Mouse (Mus musculus): ENCODE measurements around the gene Rnf34.

Gene Rnf34

GRCm38 (mm10) chr5:122849521-122850318 lies at the start of gene Rnf34:
TSS of gene Rnf34 (plus strand) at chr5:122850048.
- DNase-seq (ENCODE audit: low spot score in 2 of 2), result peak; percentile 93 to 94

GRCm38 (mm10) chr5:122800345-122801010 lies 49.4 kb upstream of the Rnf34 start:
- DNase-seq (ENCODE audit: low spot score in 2 of 2), result no peak

- DNase-seq (ENCODE audit: low spot score in 2 of 2), result no peak
Observed at GRCm38 (mm10) chr5:122801684-122802083, 48.2 kb upstream of the Rnf34 start.

DNA sequence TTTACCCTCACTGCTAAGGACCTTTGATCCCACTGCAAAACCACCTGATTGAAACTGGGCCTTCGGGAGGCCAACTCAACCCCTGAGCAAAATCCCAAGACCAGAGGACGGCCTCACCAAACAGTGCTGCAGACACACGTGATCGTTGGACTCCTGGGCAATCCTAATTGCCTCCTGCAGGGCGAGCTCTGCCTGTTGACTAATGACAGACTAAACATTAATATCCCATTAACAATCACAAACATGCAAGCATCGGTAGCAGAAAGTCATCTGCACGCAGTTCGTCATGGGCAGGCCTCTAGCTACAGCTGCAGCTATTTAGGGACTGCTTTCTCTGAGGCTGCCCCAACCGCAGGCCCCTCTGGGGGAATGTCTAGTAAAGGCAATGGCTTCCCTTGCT lies 47.1 kb upstream of the Rnf34 start:
- DNase-seq (ENCODE audit: low spot score in 2 of 2), result no peak

DNA sequence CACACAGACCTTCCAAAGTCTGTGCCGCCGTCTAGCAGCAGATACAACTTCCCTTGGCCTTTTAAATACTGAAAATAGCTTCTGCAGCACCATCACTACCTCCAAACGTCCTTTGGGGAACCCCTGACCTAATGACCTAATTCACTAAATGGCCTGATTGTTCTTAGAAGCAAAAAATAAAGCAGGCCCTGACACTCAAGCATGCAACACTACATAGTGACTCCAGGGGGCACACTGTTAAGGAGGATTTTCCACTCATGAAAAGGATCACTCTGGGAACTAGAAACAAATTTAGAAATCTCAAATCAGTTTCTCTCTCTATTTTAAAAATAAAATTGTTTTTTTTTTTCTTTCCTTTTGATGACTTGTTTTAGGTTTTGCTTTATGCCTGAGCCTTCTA lies 44.3 kb upstream of the Rnf34 start:
- no peak for DNase-seq (ENCODE audit: low spot score in 2 of 2)

DNA sequence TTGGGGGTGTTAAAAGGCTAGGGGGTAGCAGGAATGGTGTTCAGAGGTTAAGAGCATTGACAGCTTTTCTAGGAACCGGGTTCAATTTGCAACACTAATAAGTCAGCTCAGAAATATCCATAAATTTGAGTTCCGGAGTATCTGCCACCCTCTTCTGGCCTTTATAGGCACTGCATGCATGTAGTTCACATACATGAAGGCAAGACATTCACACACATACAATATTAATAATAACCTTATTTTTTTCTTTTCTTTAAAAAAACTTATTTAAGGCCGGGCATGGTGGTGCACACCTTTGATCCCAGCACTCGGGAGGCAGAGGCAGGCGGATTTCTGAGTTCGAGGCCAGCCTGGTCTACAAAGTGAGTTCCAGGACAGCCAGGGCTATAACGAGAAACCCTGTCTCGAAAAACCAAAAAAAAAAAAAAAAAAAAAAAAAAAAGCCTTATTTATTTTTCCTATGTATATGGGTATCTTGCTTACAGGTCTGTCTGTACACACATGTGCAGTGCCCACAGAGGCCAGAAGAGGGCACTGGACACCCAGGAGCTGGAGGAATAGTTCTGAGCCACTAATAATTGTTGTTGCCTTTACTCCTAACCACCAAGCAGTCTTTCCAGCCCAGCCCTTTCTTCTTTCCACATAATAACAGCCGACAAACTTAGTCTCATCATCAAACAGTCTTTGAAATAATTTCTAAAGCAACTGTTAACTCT lies 38.3 kb upstream of the Rnf34 start:
- DNase-seq (ENCODE audit: low spot score in 2 of 2), result peak; percentile 58 to 73

GRCm38 (mm10) chr5:122812699-122813098 lies 37.1 kb upstream of the Rnf34 start:
- DNase-seq (ENCODE audit: low spot score in 2 of 2), result no peak

DNA sequence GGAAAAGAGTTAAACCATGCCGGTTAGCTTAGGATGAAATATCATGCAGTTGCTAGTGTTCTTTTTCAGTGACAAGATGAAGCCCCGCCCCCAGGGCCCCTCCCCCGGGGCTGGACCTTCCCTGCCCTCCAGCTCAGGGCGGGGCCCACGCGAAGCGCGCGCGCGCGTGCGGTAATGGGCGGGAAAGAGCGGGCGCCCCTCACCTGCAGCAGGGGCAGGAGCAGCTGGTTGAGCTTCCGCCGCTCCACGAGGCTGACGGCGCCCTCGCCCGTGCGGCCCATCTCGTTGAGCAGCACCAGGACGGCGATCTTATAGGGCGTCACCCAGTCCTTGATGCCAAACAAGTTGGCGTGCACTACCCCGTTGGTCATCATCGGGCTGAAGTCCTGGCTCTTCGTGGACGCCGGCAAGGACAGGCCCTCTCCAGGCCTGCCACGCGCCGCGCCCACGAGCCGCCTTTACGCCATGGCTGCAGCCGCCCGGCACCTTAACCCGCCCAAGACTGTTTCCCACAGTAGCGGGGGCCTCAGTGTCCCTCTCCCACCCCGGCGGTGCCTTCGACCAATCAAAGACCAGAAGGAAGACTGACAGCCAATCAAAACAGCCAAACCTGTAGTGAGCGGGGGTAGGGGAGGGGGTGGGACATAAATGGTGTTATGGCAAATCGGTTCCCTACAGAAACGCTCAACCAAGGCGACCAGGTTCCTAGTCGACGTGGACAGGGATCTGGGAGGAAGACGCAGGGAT lies 28.9 kb upstream of the Rnf34 start, which contains the start of gene Anapc5:
Gene Anapc5, minus strand, starts transcription at position 563 of the 747 bp plus-strand sequence.
- peak; percentile 87 to 89 for DNase-seq (ENCODE audit: low spot score in 2 of 2)

DNA sequence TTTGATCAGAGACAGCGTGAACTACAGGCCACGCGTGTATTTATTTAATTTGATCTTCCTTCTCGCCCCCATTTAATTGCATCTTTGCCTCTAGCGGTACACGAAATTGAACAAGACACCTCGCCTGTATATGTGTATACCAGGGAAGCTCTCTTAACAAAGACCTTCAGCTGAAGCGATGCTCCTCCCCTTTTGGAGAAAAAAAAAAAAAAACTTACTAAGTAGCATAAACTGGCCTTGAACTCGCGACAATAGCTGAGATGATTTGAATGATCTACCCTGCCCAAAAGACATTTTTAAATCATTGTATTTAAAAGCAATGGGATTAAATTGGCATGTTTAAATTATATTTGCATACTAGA lies 28.3 kb upstream of the Rnf34 start:
- no peak for DNase-seq (ENCODE audit: low spot score in 2 of 2)

DNA sequence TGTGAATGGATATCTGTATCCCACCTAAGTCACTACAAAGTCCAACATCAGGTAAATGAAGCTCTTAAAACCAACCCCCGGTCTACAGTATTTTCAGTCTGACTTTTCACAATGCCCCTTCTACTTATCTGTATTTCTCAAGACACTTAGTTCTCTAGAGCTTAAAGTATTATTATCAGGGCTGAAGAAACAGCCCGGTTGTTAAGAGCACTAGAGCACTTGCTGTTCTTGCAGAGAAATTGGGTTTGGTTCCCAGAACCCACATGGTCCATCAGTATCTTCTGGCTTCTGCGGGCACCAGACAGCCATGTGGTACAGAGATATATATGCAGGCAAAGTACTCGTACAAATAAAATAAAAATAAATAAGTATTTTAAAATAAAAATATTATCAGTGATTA lies 27.4 kb upstream of the Rnf34 start:
- DNase-seq (ENCODE audit: low spot score in 2 of 2), result no peak

- DNase-seq (ENCODE audit: low spot score in 2 of 2), result no peak
Observed at GRCm38 (mm10) chr5:122823976-122824375, 25.9 kb upstream of the Rnf34 start.

DNA sequence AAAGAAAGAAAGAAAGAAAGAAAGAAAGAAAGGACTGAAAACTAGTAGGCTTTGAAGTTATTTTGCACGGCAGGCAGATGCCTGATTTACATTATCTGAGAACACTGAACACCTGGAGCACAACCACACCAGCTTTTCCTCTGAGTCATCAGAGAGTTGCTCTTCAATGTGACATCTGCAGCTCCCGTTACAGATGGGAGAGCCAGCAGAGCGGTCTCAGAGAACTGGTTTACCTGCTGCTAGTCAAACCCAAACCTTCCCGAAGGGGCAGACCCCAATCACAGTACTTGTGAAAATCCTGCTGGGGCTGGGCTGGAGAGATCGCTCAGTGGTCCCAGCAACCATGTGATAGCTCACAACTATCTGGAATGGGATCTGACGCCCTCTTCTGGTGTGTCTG lies 25.4 kb upstream of the Rnf34 start:
- no peak for DNase-seq (ENCODE audit: low spot score in 2 of 2)

DNA sequence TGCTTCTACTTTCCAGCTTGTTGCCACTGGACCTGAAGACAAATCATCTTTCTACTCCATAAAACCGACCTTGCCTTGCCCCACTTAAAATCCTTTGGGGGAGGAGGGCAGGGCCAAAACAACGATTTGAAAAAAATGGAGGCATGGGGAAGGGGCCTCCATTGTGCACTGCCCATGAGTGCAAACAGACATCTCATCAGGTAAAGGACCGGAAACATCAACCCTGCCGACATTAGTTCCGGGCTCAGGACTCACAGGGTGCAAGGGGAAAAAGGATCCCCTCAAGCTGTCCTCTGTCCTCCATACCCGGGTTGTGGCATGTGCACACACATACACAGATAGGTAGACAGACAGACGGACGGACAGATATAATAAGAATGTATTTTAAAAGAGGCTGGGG lies 24.7 kb upstream of the Rnf34 start:
- no peak for DNase-seq (ENCODE audit: low spot score in 2 of 2)

DNA sequence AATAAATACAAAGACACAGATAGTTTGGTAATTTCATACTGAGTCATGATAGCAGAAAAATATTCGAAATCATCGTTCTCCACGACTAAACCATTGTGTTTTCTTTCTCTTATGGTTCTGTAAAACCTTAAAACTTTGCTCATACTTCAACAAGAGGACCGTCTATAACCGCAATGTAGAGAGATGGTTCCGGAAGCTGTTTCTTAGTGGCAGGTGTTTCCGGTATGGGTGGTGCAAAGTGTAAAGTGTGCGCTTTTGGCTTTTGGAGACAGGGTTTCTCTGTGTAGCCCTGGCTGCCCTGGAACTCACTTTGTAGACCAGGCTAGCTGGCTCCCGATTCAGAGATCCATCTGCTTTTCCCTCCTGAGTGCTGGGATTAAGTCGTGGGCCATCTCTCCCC lies 17.3 kb upstream of the Rnf34 start:
- DNase-seq (ENCODE audit: low spot score in 2 of 2), result no peak

DNA sequence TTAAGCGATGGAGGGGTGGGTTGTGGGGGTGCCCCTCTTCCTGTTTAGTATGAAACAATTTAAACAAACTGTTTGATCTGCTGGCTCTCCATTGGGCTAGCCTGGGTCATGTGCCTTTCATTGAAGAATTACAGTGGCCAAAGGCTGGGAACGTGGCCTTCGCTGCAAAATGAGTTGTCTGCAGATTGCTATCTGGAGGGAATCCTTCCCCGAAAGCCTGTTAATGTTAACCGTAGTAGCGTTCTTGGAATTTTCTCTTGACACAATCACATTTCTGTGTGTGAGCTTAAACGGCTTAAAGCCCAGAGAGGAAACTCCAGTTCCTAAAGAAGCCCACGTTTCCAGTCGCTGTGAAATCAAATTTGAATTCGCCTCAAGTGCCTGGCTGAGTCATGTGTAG lies 16.9 kb upstream of the Rnf34 start:
- no peak for DNase-seq (ENCODE audit: low spot score in 2 of 2)

DNA sequence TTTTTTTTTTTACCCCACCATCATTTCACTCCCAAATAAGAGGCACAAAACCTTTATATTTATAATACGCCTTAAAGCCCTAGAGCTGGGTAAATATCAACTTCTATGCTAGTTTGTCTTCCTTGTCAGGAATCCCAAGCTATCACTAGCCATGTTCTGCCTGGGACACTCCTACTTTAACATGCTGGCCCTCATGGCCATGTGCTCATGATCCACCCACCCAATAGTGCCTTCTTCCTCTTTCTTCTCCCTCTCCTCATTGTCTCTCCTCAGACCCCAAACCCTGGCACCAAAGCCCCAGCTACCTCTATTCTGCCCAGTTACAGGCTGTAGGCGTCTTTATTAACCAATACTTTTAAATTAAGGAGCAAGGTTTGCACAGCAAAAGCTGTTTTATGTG lies 8.7 kb upstream of the Rnf34 start:
- DNase-seq (ENCODE audit: low spot score in 2 of 2), result no peak

DNA sequence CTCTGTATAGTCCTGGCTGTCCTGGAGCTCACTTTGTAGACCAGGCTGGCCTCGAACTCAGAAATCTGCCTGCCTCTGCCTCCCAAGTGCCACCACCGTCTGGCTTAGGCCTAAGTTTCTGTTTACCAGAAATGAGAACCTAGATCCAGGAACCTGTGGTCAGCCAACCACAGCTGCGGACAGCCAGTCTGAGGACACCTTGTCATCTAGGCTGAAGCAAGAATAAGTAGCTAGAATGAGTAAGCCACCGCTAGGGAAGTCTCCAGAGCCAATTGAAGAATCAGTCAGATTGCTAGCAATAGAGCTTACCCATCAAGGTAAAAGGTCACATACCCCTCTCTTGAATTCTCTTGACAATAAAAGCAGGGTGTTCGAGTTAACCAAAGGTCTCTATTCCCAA lies 6.0 kb upstream of the Rnf34 start:
- no peak for DNase-seq (ENCODE audit: low spot score in 2 of 2)

DNA sequence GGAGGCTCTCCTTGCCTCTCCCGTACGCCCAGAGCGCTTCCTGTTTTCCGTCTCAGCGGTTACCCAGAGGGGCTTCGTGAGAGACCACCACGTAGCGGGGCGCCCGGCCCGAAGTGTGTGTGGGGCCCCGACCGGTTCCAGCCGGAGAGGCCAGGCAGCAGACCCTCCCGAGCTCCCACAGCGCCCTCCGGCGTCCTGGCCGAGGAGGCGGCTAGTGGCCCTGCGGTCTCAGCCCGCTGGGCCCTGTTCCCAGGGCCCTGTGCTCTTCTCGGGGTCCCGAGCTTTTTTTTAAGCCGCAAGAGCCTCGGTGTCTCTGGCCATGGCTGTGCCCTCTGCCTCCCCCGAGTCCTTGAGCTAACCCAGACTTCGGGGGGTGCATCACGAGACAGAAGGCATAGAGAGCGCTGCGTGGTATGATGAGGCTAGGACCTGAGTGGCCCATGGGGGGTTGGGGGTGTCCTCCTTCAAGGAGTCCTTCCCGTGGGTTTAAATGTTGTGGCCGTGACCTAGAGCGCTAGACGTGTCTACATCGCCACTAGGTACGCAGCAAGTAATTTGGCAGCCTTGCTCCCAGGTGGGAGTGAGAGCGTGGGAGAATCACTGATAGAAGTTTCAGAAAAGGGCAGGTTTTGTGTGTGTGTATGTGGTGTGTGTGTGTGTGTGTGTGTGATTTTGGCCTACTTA lies 613 bp downstream of the Rnf34 start:
- DNase-seq (ENCODE audit: low spot score in 2 of 2), result peak in 1 of 2 experiments; percentile 70

DNA sequence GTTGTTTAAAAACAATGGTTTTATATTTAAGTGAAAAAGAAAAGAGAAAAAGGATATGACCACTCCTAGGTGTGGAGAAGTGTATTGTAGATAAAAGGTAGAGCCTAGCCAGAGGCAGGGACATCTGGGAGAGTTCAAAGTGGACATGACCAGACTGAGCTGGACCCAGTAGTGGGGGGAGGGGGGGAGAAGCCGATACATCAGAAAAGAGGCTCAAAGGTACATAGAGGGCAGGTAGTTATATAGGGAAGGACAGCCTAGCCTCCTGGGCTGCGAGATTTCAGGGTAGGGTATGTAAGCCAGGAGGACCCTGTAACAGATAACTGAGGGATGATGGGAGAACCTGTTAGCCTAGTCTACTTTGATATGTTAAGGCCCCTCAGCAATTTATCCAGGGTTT lies 2.8 kb downstream of the Rnf34 start:
- no peak for DNase-seq (ENCODE audit: low spot score in 2 of 2)

DNA sequence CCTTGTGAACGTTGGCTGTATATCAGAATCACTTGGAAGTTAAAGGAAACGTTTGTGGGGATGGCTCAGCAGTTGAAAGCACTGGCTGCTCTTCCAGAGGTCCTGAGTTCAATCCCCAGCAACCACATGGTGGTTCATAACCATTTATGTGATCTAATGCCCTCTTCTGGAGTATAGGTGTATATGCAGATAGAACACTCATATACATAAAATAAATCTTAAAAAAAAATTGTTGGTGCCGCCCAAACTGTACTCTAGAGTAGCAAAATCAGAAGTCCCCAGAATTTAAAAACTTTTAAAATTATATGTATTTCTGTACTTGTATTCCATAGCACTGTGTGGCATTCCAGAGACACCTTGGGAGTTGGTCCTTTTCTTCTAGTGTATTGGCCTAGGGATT lies 6.0 kb downstream of the Rnf34 start:
- DNase-seq (ENCODE audit: low spot score in 2 of 2), result no peak

DNA sequence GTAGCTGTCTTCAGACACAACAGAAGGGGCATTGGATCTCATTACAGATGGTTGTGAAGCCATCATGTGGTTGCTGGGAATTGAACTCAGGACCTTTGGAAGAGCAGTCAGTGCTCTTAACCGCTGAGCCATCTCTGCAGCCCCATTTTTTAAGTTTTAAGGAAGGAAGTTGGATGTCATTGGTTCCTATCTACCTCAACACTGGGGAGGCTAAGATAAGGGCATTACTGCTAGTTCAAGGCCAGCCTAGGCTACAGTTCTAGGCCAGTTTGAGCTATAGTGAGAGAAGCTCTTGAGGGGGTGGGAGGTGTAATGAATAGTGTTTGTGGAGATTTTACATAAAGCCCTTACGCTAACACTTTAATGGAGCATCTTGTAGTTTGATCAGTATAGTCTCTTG lies 13.2 kb downstream of the Rnf34 start:
- DNase-seq (ENCODE audit: low spot score in 2 of 2), result no peak
